In the genomic region with DNA sequence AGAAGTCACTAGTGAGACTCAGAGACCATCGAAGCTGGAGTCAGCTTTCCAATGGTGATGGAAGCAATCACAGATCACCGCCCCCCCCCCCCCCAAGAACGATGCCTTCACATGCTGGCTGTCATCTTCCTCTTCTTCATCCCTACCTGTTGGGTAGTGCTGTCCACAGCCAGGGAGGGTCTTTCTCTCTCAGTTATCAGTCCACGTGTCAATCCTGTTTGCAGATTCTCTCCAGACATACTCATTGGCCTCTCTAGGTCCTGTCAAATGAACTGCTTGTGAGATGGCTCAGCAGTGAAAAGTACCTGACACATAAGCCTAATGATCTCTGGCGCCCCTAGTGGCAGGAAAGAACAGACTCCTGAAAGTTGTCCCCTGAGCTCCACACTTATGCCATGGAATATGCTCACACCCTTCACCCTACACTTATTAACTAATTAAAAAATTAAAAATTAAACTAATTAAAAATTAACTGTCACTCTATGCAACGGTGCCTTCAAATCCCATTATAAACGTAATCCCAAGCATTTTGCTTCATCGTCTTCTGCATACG, we compare ENCODE assay signal across 11 mouse cellular contexts. TPM values are rescaled to one million over a fixed set of nuclear protein-coding genes. Genes with fewer than 3 reads are reported as not detected.
DNase-seq lines count a peak whose midpoint lies in the region; ATAC-seq and TF ChIP-seq lines count a peak whose summit lies in the region.
"Had no signal": no experiment of that assay in that cellular context is flagged by ENCODE, and none has a peak within 500 bp of the region (broad histone marks: within the 10 kb centered on the region; RNA-seq: fewer than 3 reads in every experiment).

No protein-coding gene starts in this region.

- peak; percentile 34 to 57 for DNase-seq in heart, adult 2 months
- DNase-seq in heart, embryonic 10.5 days (ENCODE audit: low spot score), result no peak
- DNase-seq in adrenal gland, postnatal 14 days, result peak; percentile 73
- peak; percentile 70 for DNase-seq in embryonic facial prominence, embryonic 11.5 days (ENCODE audit: low spot score)
- DNase-seq in kidney, postnatal 4 days, result peak; percentile 69 to 73
- peak; percentile 55 for DNase-seq in thymus, postnatal 25 days

- TF ChIP-seq POLR2A in heart, adult 2 months (IDR thresholded peaks at IDR 0.05; ENCODE audit: insufficient read depth, low read depth, low read length), result no peak

- no peaks in the 10 kb centered on the region for H3K79me3 ChIP-seq in C2C12 (ENCODE audit: low read depth)

- H3K4me1 ChIP-seq in heart, adult 2 months (ENCODE audit: control insufficient read depth, insufficient read depth, low read length), result peaks cover 2% of the 10 kb centered on the region
- 0 out of 2 replicates have a peak, but pooled peaks cover 5% of the 10 kb centered on the region for H3K4me1 ChIP-seq in heart, embryonic 10.5 days
- H3K4me1 ChIP-seq in embryonic facial prominence, embryonic 11.5 days (ENCODE audit: control insufficient read depth, insufficient read depth, low read length), result no peaks in the 10 kb centered on the region
- H3K4me1 ChIP-seq in midbrain, embryonic 12.5 days, result no peaks in the 10 kb centered on the region

- peak; percentile 51; the same call in 1 of the 2 replicates for ATAC-seq in embryonic facial prominence, embryonic 11.5 days (replicated peaks; ENCODE audit: insufficient number of reproducible peaks, low FRiP score, low TSS enrichment, low read depth)
- ATAC-seq in midbrain, embryonic 12.5 days (ENCODE audit: low FRiP score, low read depth), result peak; percentile 34; the same call in 1 of the 2 replicates

- no peak overlapping the region for H3K27ac ChIP-seq in heart, adult 2 months
- no peak overlapping the region for H3K27ac ChIP-seq in heart, embryonic 10.5 days
- H3K27ac ChIP-seq in embryonic facial prominence, embryonic 11.5 days (replicated peaks; ENCODE audit: low read depth, low read length), result no peak overlapping the region
- no peak overlapping the region for H3K27ac ChIP-seq in midbrain, embryonic 12.5 days (replicated peaks)
- H3K27ac ChIP-seq: embryonic facial prominence, embryonic 13.5 days; limb, embryonic 15.5 days had no signal

- TF ChIP-seq CTCF in heart, adult 2 months (IDR thresholded peaks at IDR 0.05), result peak; percentile 96
- peak; percentile 36 for TF ChIP-seq CTCF in C2C12 (IDR thresholded peaks at IDR 0.05; ENCODE audit: control insufficient read depth, insufficient read depth, insufficient read length)

- WGBS in heart, adult 2 months, result 63% methylated on average over 9 of the region's 9 CpGs
- 67% methylated on average over 9 of the region's 9 CpGs for WGBS in heart, embryonic 10.5 days
- WGBS in embryonic facial prominence, embryonic 11.5 days, result 71% methylated on average over 9 of the region's 9 CpGs
- WGBS in midbrain, embryonic 12.5 days, result 71% methylated on average over 9 of the region's 9 CpGs

- H3K79me2 ChIP-seq in heart, adult 2 months (replicated peaks; ENCODE audit: control insufficient read depth, insufficient read depth, low read length), result no peaks in the 10 kb centered on the region
- no peaks in the 10 kb centered on the region for H3K79me2 ChIP-seq in C2C12 (ENCODE audit: control insufficient read depth, insufficient read depth)

- H3K9me3 ChIP-seq in heart, embryonic 10.5 days, result no peaks in the 10 kb centered on the region
- H3K9me3 ChIP-seq in embryonic facial prominence, embryonic 11.5 days (replicated peaks; ENCODE audit: control insufficient read depth, low read length), result no peaks in the 10 kb centered on the region
- H3K9me3 ChIP-seq in midbrain, embryonic 12.5 days, result no peaks in the 10 kb centered on the region
- H3K9me3 ChIP-seq: embryonic facial prominence, embryonic 13.5 days; limb, embryonic 15.5 days had no signal

- intact Hi-C loops in heart, adult 2 months (cut with DNase I), result loop anchor here (5.0 kb wide), 4 partner anchors 276 to 621 kb away; no protein-coding TSS in a partner anchor

- no peaks in the 10 kb centered on the region for H3K36me3 ChIP-seq in heart, adult 2 months (ENCODE audit: control insufficient read depth, insufficient read depth, low read length)
- H3K36me3 ChIP-seq in heart, embryonic 10.5 days, result no peaks in the 10 kb centered on the region
- H3K36me3 ChIP-seq in C2C12 (ENCODE audit: control insufficient read depth, insufficient read depth), result no peaks in the 10 kb centered on the region
- H3K36me3 ChIP-seq in embryonic facial prominence, embryonic 11.5 days (replicated peaks; ENCODE audit: control insufficient read depth, insufficient read depth, low read depth, low read length), result no peaks in the 10 kb centered on the region
- no peaks in the 10 kb centered on the region for H3K36me3 ChIP-seq in midbrain, embryonic 12.5 days
- H3K36me3 ChIP-seq: embryonic facial prominence, embryonic 13.5 days; limb, embryonic 15.5 days had no signal

- H3K4me2 ChIP-seq in embryonic facial prominence, embryonic 11.5 days (ENCODE audit: low read depth, low read length), result no peak overlapping the region
- no peak overlapping the region for H3K4me2 ChIP-seq in midbrain, embryonic 12.5 days (replicated peaks)
- H3K4me2 ChIP-seq: embryonic facial prominence, embryonic 13.5 days; limb, embryonic 15.5 days had no signal

- H3K4me3 ChIP-seq in heart, adult 2 months, result no peak overlapping the region
- no peak overlapping the region for H3K4me3 ChIP-seq in heart, embryonic 10.5 days
- no peak overlapping the region for H3K4me3 ChIP-seq in C2C12 (ENCODE audit: insufficient read depth, poor library complexity, severe bottlenecking)
- no peak overlapping the region for H3K4me3 ChIP-seq in embryonic facial prominence, embryonic 11.5 days (ENCODE audit: low read depth, low read length)
- no peak overlapping the region for H3K4me3 ChIP-seq in midbrain, embryonic 12.5 days
- H3K4me3 ChIP-seq: embryonic facial prominence, embryonic 13.5 days; limb, embryonic 15.5 days had no signal

- no peak overlapping the region for H3ac ChIP-seq in C2C12 (ENCODE audit: control insufficient read depth, insufficient read length, low read depth)

- no peak overlapping the region for H3K9ac ChIP-seq in heart, adult 2 months (ENCODE audit: low read depth, low read length)
- H3K9ac ChIP-seq in embryonic facial prominence, embryonic 11.5 days (replicated peaks; ENCODE audit: low read length), result no peak overlapping the region
- H3K9ac ChIP-seq in midbrain, embryonic 12.5 days (replicated peaks), result no peak overlapping the region
- H3K9ac ChIP-seq: embryonic facial prominence, embryonic 13.5 days; limb, embryonic 15.5 days had no signal

- H3K27me3 ChIP-seq in heart, adult 2 months (ENCODE audit: control insufficient read depth, insufficient read depth, low read length), result no peaks in the 10 kb centered on the region
- no peaks in the 10 kb centered on the region for H3K27me3 ChIP-seq in heart, embryonic 10.5 days (ENCODE audit: insufficient read depth, poor library complexity, severe bottlenecking)
- no peaks in the 10 kb centered on the region for H3K27me3 ChIP-seq in C2C12 (ENCODE audit: control insufficient read depth, insufficient read depth, insufficient read length)
- H3K27me3 ChIP-seq in embryonic facial prominence, embryonic 11.5 days (ENCODE audit: control insufficient read depth, insufficient read depth, low read length), result no peaks in the 10 kb centered on the region
- H3K27me3 ChIP-seq in midbrain, embryonic 12.5 days, result no peaks in the 10 kb centered on the region
- H3K27me3 ChIP-seq: embryonic facial prominence, embryonic 13.5 days; limb, embryonic 15.5 days had no signal

- TF ChIP-seq EP300 in heart, adult 2 months (IDR thresholded peaks at IDR 0.05; ENCODE audit: insufficient read depth, low read depth, low read length), result no peak

TF ChIP-seq in C2C12, 6 proteins besides CTCF, POLR2A, EP300 and RAD21:
- TF ChIP-seq FOSL1 (IDR thresholded peaks at IDR 0.05; ENCODE audit: insufficient read depth, low read length, poor library complexity, severe bottlenecking), result no peak
- no peak for TF ChIP-seq USF1 (IDR thresholded peaks at IDR 0.05; ENCODE audit: low read depth)
- TF ChIP-seq MYOD1 (IDR thresholded peaks at IDR 0.05; ENCODE audit: control insufficient read depth, insufficient read length, low read depth), result no peak
- TF ChIP-seq MAX (IDR thresholded peaks at IDR 0.05), result no peak
- no peak for TF ChIP-seq CEBPB (IDR thresholded peaks at IDR 0.05; ENCODE audit: low read depth)
- no peak for TF ChIP-seq MYOG (IDR thresholded peaks at IDR 0.05; ENCODE audit: control insufficient read depth, extremely low read depth, insufficient read length)

RNA-seq across cellular contexts. Expression of gene 1700012B07Rik, which starts 35.4 kb away (rescaled TPM):
- not detected for total RNA-seq in heart, adult 2 months (2021)
- polyA plus RNA-seq in heart, adult 2 months (2012; rRNA removed), result not detected in 2 replicates
- not detected in 2 replicates for polyA plus RNA-seq in heart, embryonic 10.5 days (2016; fragmentation: Nextera tagmentation; extraction: Ambion mirVana)
- 0.04 TPM for polyA plus RNA-seq in C2C12 (2012; fragmentation: generic; extraction: Trizol)
- total RNA-seq in adrenal gland, postnatal 14 days (2021), result not detected in 2 replicates
- not detected in 2 replicates for polyA plus RNA-seq in embryonic facial prominence, embryonic 11.5 days (2014; fragmentation: Nextera tagmentation; extraction: Ambion mirVana)
- polyA plus RNA-seq in midbrain, embryonic 12.5 days (2016; fragmentation: Nextera tagmentation; extraction: Ambion mirVana), result not detected in 2 replicates
- polyA plus RNA-seq: embryonic facial prominence, embryonic 13.5 days; limb, embryonic 15.5 days; stomach, embryonic 14.5 days had no signal
